Mouse (Mus musculus) liver, embryonic 14.5 days (tissue): ENCODE results near the gene Gcgr. TPM values are rescaled to one million over a fixed set of nuclear protein-coding genes. Genes with fewer than 3 reads are reported as not detected.

Experiments used
- ATAC-seq: fragments of 200-750 bp; cut with Nextera tagmentation; 2 replicates; pipeline ENCODE4 v1.8.0; 2017; ENCODE audit warnings: moderate number of reproducible peaks, mild to moderate bottlenecking, moderate library complexity; ENCODE audit not compliant: insufficient read depth
- DNase-seq, 3 experiments: peaks; one replicate each; pipeline ENCODE4 v3.0.0-alpha.2; 2012 to 2013; ENCODE audit warnings: low read depth in 3 of 3, low spot score in 3 of 3
- H3K27ac ChIP-seq: fragments of 300-500 bp; sonication (generic); 2 replicates; pipeline ENCODE4 v1.5.1; 2014; ENCODE audit warnings: moderate library complexity, mild to moderate bottlenecking, control low read depth, inconsistent platforms
- H3K27me3 ChIP-seq: fragments of 300-500 bp; sonication (generic); 2 replicates; pipeline ENCODE4 v1.6.1; 2014; ENCODE audit warnings: mild to moderate bottlenecking, low read length, moderate library complexity; ENCODE audit not compliant: control insufficient read depth, insufficient read depth
- H3K36me3 ChIP-seq: fragments of 300-500 bp; sonication (generic); replicated peaks from 2 replicates; pipeline ENCODE4 v1.6.1; 2014; ENCODE audit warnings: low read depth; ENCODE audit not compliant: control insufficient read depth, insufficient read depth
- H3K4me1 ChIP-seq, 2 experiments: fragments of 200-500 bp in 1 of 2; fragments of 300-500 bp in 1 of 2; sonication (generic) in 1 of 2; replicated peaks; 2 replicates each; pipeline ENCODE4 v1.6.1; 2012 to 2014; ENCODE audit warnings: antibody characterized with exemption in 1 of 2, inconsistent platforms in 1 of 2, low read length in 1 of 2; ENCODE audit not compliant: control insufficient read depth in 2 of 2, insufficient read depth in 2 of 2
- H3K4me2 ChIP-seq: fragments of 300-500 bp; sonication (generic); 2 replicates; pipeline ENCODE4 v1.6.1; 2014; ENCODE audit warnings: low read depth, mild to moderate bottlenecking, control low read depth, moderate library complexity
- H3K4me3 ChIP-seq, 2 experiments: fragments of 200-500 bp in 1 of 2; fragments of 300-500 bp in 1 of 2; sonication (generic) in 1 of 2; 2 replicates each; pipeline ENCODE4 v1.5.1; 2012 to 2014; ENCODE audit warnings: low read depth in 2 of 2, low read length in 2 of 2, mild to moderate bottlenecking in 2 of 2, control low read depth in 1 of 2, inconsistent platforms in 1 of 2, moderate library complexity in 1 of 2; ENCODE audit not compliant: insufficient read depth in 1 of 2
- H3K9ac ChIP-seq: fragments of 300-500 bp; sonication (generic); replicated peaks from 2 replicates; pipeline ENCODE4 v1.6.1; 2014; ENCODE audit warnings: mild to moderate bottlenecking, control low read depth, moderate library complexity
- H3K9me3 ChIP-seq: fragments of 300-500 bp; sonication (generic); 2 replicates; pipeline ENCODE4 v1.6.1; 2016; ENCODE audit warnings: low read length, mixed read lengths; ENCODE audit not compliant: control insufficient read depth
- CTCF ChIP-seq: IDR thresholded peaks from 2 replicates; pipeline ENCODE4 v1.5.1; 2016; ENCODE audit warnings: antibody characterized with exemption, low read depth, control low read depth
- EP300 ChIP-seq: IDR thresholded peaks from 2 replicates; pipeline ENCODE4 v1.6.1; 2016; ENCODE audit warnings: antibody characterized with exemption, low read depth
- WGBS: fragments of 180-500 bp; shearing (Covaris S2); extraction: QIAGEN DNeasy Blood & Tissue Kit; methylation state at CpG from one replicate; pipeline ENCODE4 v1.1.7; 2014; ENCODE audit not compliant: insufficient replicate concordance; 5-methylcytosine and 5-hydroxymethylcytosine counted together
- polyA plus RNA-seq, 2 experiments: library from polyadenylated mRNA; depleted of rRNA in 1 of 2; stranded (reverse) in 1 of 2; unstranded in 1 of 2; fragments of >200 nt; fragmentation: Nextera tagmentation in 1 of 2; extraction: Ambion mirVana in 1 of 2; gene quantifications; 2 replicates each; pipeline versions ENCODE4 v1.2.1 to v1.2.3; 2012 to 2014

The Gcgr gene
- polyA plus RNA-seq, 2 experiments, result 11.6 to 19.8 TPM

DNA sequence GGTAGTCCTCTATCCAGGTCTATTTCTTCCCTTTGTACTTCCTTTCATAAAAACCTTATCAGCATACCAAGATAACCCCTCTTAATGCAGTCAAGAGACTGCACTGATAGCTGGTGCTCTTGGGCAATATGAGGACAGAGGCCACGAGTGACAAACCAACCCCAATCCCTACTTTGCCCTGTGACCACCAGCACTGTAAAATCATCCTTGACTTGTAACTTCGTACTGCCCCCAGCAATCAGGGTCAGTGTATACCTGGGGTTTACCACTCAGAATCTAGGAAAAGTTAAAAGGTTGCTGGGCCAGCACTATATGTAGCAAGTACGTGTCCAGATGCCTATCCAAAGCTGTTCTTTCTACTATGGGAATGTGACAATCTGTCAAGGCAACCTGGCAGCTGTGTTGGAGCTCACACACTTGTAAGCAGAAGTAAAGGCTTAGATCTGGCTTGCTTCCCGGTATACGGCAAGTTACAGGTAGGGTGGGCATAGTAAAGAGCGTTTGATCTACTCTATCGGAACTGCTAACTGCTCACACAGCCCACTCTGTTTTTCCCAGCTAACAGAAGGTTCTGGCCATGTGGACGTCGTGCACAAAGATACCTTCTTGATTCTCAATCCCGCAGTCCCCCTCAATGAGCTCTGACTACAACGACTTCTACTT is 41.4 kb downstream of the Gcgr start:
- DNase-seq (no peak), ATAC-seq (no peak)
- H3K9me3 ChIP-seq, result no peaks in the 10 kb centered on the region
- peaks cover 33% of the 10 kb centered on the region for H3K36me3 ChIP-seq
- peaks cover 17 to 24% of the 10 kb centered on the region in 2 experiments for H3K4me1 ChIP-seq
- no peaks in the 10 kb centered on the region for H3K27me3 ChIP-seq
- peak overlapping the region; percentile 83 to 85 for H3K4me3 ChIP-seq
- peak overlapping the region; percentile 98 for H3K4me2 ChIP-seq
- 3% methylated on average over 11 of the region's 11 CpGs for WGBS
- peak overlapping the region; percentile 93 for H3K9ac ChIP-seq
- TF ChIP-seq CTCF, result no peak
- no peak for TF ChIP-seq EP300
- H3K27ac ChIP-seq, result peak overlapping the region; percentile 41

- peaks cover 28% of the 10 kb centered on the region for H3K36me3 ChIP-seq
- peak overlapping the region; percentile 41 for H3K27ac ChIP-seq
- no peaks in the 10 kb centered on the region for H3K9me3 ChIP-seq
- peak overlapping the region; percentile 83 to 85 for H3K4me3 ChIP-seq
- ATAC-seq (peak; percentile 9), DNase-seq (no peak)
- peak overlapping the region; percentile 98 for H3K4me2 ChIP-seq
- TF ChIP-seq CTCF (no peak), EP300 (no peak)
- WGBS, result under 1% methylated on average over 24 of the region's 24 CpGs
- H3K27me3 ChIP-seq, result no peaks in the 10 kb centered on the region
- peaks cover 17 to 24% of the 10 kb centered on the region in 2 experiments for H3K4me1 ChIP-seq
- peak overlapping the region; percentile 93 for H3K9ac ChIP-seq
Measured at GRCm38 (mm10) chr11:120572417-120572751, 41.9 kb downstream of the Gcgr start.

DNA sequence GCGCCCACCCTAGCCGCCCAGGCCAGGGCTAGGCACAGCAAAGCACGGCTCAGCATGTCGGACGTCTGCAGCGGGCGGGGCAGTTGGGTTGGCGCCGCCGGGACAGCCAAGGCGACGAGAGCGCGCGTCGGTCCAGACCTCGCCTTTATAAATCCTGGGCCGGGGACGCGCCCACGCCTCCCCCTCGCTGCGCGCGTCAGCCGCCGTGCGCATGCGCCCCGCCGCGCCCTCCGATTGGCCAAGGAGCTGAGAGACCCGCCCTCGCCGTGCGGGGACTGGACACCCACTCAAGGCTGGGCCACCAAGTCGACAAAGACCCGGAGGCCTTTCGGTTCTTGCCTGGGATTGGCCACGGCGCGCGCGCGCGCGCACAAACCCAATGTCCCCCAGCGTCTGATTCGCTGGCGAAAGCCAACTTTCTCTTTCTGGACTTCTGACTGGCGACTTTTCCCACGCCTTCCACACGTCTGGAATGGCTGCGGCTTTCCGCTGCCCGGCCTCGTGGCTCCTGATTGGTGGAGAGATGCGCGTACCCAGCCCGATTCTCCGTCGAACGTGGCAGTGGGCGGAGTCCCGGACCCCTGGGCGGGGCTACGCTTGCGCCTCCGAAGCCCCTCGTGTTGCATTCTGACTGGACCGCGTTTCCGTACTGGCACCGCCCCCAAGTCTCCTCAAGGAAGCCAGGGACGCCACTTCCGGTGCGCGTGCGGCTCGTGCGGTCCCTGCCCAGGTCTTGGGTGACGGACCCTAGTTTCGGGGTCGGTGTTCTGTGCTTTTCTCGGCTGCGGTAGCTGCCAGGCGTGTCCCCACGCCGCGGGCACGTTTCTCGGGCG is 42.5 kb downstream of the Gcgr start, which contains the start of gene P4hb:
TSS of gene P4hb (minus strand) at position 502 of the 833 bp plus-strand sequence.
- peaks cover 17 to 24% of the 10 kb centered on the region in 2 experiments for H3K4me1 ChIP-seq
- under 1% methylated on average over 88 of the region's 94 CpGs for WGBS

GRCm38 (mm10) chr11:120573585-120574277 is 43.2 kb downstream of the Gcgr start:
- H3K4me1 ChIP-seq, result peaks cover 17 to 24% of the 10 kb centered on the region in 2 experiments
- DNase-seq, result no peak

More for the DNA sequence above, 42.5 kb downstream of the Gcgr start, which contains the start of gene P4hb:
- H3K4me2 ChIP-seq, result peak within 1 kb of the TSS; percentile 98
- peak within 1 kb of the TSS; percentile 87 for H3K27ac ChIP-seq
- peaks cover 25% of the 10 kb centered on the region for H3K36me3 ChIP-seq
- H3K9me3 ChIP-seq, result no peaks in the 10 kb centered on the region
- peak within 1 kb of the TSS; percentile 93 for H3K9ac ChIP-seq
- H3K4me3 ChIP-seq, result peak within 1 kb of the TSS; percentile 83 to 85
- TF ChIP-seq CTCF (no peak), EP300 (no peak)
- DNase-seq (peak; percentile 96 to 97 (median 96)), ATAC-seq (peak; percentile 93)
- no peaks in the 10 kb centered on the region for H3K27me3 ChIP-seq

More at GRCm38 (mm10) chr11:120573585-120574277, 43.2 kb downstream of the Gcgr start:
- no peak for ATAC-seq
- Histone ChIP-seq H3K4me3 (peak overlapping the region; percentile 81 to 83), H3K36me3 (peaks cover 25% of the 10 kb centered on the region), H3K4me2 (peak overlapping the region; percentile 98), H3K27ac (peak overlapping the region; percentile 87), H3K9ac (peak overlapping the region; percentile 91), H3K27me3 (no peaks in the 10 kb centered on the region), H3K9me3 (no peaks in the 10 kb centered on the region)
- TF ChIP-seq CTCF (no peak), EP300 (no peak)
- WGBS, result under 1% methylated on average over 23 of the region's 23 CpGs
